Mouse (Mus musculus): ENCODE results near the gene Zfp740. TPM values are rescaled to one million over a fixed set of nuclear protein-coding genes. Genes with fewer than 3 reads are reported as not detected.

Zfp740 gene
- polyA plus RNA-seq (2015; fragmentation: Illumina TruSeq; extraction: RNeasy Lipid Tissue Mini Kit (QIAGEN cat#74804); ENCODE audit: insufficient read depth, low read depth, low replicate concordance), result 19.2 TPM

DNA sequence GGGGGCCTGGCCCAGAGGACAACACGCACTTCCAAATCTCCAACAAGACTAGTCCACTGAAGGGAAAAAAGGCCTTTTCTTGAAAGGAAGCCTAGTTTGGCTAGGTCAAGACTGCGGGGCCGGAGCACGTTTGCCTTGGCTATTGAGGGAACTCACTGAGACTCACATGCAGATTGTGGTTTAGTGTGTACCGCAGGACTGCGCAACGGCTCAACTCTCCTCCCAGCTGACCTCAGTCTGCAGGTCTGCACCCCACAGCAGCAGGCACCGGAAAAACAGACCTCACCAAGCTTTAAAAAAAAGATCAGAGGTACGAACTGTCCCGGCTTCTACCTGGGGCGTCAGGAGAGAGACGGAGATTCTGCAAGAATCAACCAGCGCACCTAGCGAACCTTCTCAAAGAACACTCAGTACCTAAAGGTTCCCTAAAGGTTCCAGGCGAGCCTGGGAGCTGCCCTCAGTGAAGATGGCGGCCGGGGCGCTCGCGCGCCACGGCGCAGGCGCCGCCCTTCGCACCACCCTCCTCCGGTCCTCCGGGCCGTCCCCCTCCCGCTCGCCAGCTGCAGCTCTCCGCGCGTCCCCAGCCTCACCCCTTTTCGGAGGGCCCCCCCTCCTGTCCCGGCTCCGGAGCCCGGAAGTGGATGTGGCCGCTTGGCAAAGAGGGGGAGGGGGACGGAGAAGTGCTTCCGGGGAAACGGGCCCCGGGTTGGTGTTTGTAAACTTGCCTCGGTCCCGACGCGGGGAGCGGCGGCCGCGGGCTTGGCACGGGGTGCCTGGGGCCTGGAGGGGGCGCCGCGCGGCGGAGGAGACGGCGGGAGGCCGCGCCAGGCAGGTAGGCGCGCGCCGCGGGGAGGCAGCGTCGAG, at the start of gene Zfp740:
Gene Zfp740 (plus strand): TSS at position 279 of the 864 bp plus-strand sequence.

GRCm38 (mm10) chr15:102204674-102205505, 1.8 kb downstream of the Zfp740 start, which contains the start of gene Csad:
Csad (minus strand) TSS chr15:102204724.

DNA sequence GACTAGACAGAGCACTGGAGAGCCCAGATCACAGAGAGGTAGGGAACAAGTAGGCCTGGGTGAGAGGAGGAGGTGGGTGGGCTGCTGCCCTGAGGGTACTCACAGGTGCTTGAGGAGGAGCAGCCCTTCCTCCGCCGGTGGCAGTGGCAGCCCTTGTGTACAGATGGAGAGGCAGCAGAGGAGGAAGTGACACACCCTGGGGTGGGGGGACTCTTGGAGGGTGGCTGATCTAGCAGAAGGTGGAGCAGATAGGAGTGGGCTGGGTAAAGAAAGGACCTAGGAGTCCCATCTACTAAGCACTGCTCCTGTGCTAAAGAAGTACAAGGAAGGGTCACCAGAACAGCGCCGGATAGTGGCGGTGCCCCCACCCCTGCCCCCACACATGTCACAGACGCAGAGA, 28.7 kb downstream of the Zfp740 start, which contains the start of gene Itgb7:
Gene Itgb7 (minus strand): TSS at position 197 of the 400 bp plus-strand sequence.

DNA sequence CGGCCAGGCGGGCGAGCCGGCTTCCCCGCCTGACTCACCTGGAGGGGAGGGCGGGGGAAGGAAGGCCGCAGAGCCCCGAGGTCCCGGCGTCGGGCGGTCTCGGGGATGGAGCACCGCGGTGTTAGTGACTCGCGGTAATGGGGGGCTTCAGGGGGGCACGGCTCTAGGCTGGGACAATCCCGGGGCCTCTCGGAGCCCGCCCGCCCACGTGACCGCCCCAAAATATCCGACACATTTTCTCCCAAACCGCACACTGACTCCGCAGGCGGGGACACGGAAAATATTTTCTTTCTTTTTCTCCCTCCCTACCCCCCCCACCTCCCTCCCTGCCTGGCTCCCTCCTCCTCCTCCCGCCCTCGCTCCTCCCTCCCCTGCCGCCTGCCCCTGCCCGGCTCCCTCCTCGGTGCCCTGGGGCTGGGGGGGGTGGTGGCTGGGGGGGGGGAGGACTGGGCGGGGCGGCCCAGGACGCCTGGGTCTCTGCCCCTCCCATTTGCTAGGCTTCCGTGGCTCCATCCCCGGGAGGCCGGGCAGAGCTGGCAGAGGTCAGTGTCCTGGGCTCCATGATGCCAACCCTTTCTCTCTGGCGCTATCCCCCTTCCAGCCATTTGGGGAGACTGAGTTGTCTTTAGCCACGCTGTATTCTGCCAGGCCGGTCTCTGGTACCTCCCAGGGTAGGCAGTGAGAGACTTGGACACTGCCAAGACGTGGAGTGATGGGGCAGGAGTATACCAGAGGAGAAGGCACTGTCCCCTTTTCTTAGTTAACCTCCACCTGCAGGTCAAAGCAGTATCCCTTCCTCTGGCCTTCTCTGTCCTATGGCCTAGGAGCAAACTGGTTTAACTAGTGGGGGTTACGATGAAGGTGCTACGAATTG, 54.4 kb downstream of the Zfp740 start, which contains the start of gene Rarg:
Gene Rarg (minus strand): TSS at position 316 of the 874 bp plus-strand sequence.

Other genes with a start within 250 kb of the Zfp740 start
- not detected for gene Krt78, start 249.0 kb upstream of the Zfp740 start, polyA plus RNA-seq (2015; fragmentation: Illumina TruSeq; extraction: RNeasy Lipid Tissue Mini Kit (QIAGEN cat#74804); ENCODE audit: insufficient read depth, low read depth, low replicate concordance)
- gene Krt8, start 198.8 kb upstream of the Zfp740 start, polyA plus RNA-seq (2015; fragmentation: Illumina TruSeq; extraction: RNeasy Lipid Tissue Mini Kit (QIAGEN cat#74804); ENCODE audit: insufficient read depth, low read depth, low replicate concordance), result 48.8 TPM
- gene Krt18, start 175.1 kb upstream of the Zfp740 start, polyA plus RNA-seq (2015; fragmentation: Illumina TruSeq; extraction: RNeasy Lipid Tissue Mini Kit (QIAGEN cat#74804); ENCODE audit: insufficient read depth, low read depth, low replicate concordance), result 66.9 TPM
- gene Eif4b, start 129.5 kb upstream of the Zfp740 start, polyA plus RNA-seq (2015; fragmentation: Illumina TruSeq; extraction: RNeasy Lipid Tissue Mini Kit (QIAGEN cat#74804); ENCODE audit: insufficient read depth, low read depth, low replicate concordance), result 35.5 TPM
- 62.5 TPM for gene Tns2, start 102.8 kb upstream of the Zfp740 start, polyA plus RNA-seq (2015; fragmentation: Illumina TruSeq; extraction: RNeasy Lipid Tissue Mini Kit (QIAGEN cat#74804); ENCODE audit: insufficient read depth, low read depth, low replicate concordance)
- 11.0 TPM for gene Spryd3, start 67.0 kb upstream of the Zfp740 start, polyA plus RNA-seq (2015; fragmentation: Illumina TruSeq; extraction: RNeasy Lipid Tissue Mini Kit (QIAGEN cat#74804); ENCODE audit: insufficient read depth, low read depth, low replicate concordance)
- gene Igfbp6, start 58.9 kb upstream of the Zfp740 start, polyA plus RNA-seq (2015; fragmentation: Illumina TruSeq; extraction: RNeasy Lipid Tissue Mini Kit (QIAGEN cat#74804); ENCODE audit: insufficient read depth, low read depth, low replicate concordance), result 136 TPM
- gene Soat2, start 52.7 kb upstream of the Zfp740 start, polyA plus RNA-seq (2015; fragmentation: Illumina TruSeq; extraction: RNeasy Lipid Tissue Mini Kit (QIAGEN cat#74804); ENCODE audit: insufficient read depth, low read depth, low replicate concordance), result 0.98 TPM
- 14.2 TPM for gene Csad, start 1.5 kb downstream of the Zfp740 start, polyA plus RNA-seq (2015; fragmentation: Illumina TruSeq; extraction: RNeasy Lipid Tissue Mini Kit (QIAGEN cat#74804); ENCODE audit: insufficient read depth, low read depth, low replicate concordance)
- 2.8 TPM for gene Itgb7, start 28.7 kb downstream of the Zfp740 start, polyA plus RNA-seq (2015; fragmentation: Illumina TruSeq; extraction: RNeasy Lipid Tissue Mini Kit (QIAGEN cat#74804); ENCODE audit: insufficient read depth, low read depth, low replicate concordance)
- gene Rarg, start 54.3 kb downstream of the Zfp740 start, polyA plus RNA-seq (2015; fragmentation: Illumina TruSeq; extraction: RNeasy Lipid Tissue Mini Kit (QIAGEN cat#74804); ENCODE audit: insufficient read depth, low read depth, low replicate concordance), result 13.8 TPM
- gene Gm9918, start 67.3 kb downstream of the Zfp740 start, polyA plus RNA-seq (2015; fragmentation: Illumina TruSeq; extraction: RNeasy Lipid Tissue Mini Kit (QIAGEN cat#74804); ENCODE audit: insufficient read depth, low read depth, low replicate concordance), result not detected
- gene Mfsd5, start 76.2 kb downstream of the Zfp740 start, polyA plus RNA-seq (2015; fragmentation: Illumina TruSeq; extraction: RNeasy Lipid Tissue Mini Kit (QIAGEN cat#74804); ENCODE audit: insufficient read depth, low read depth, low replicate concordance), result 8.9 TPM
- gene Espl1, start 93.0 kb downstream of the Zfp740 start, polyA plus RNA-seq (2015; fragmentation: Illumina TruSeq; extraction: RNeasy Lipid Tissue Mini Kit (QIAGEN cat#74804); ENCODE audit: insufficient read depth, low read depth, low replicate concordance), result 1.5 TPM
- 82.8 TPM for gene Pfdn5, start 122.9 kb downstream of the Zfp740 start, polyA plus RNA-seq (2015; fragmentation: Illumina TruSeq; extraction: RNeasy Lipid Tissue Mini Kit (QIAGEN cat#74804); ENCODE audit: insufficient read depth, low read depth, low replicate concordance)
- gene Myg1, start 128.5 kb downstream of the Zfp740 start, polyA plus RNA-seq (2015; fragmentation: Illumina TruSeq; extraction: RNeasy Lipid Tissue Mini Kit (QIAGEN cat#74804); ENCODE audit: insufficient read depth, low read depth, low replicate concordance), result 24.2 TPM
- 18.0 TPM for gene Aaas, start 147.5 kb downstream of the Zfp740 start, polyA plus RNA-seq (2015; fragmentation: Illumina TruSeq; extraction: RNeasy Lipid Tissue Mini Kit (QIAGEN cat#74804); ENCODE audit: insufficient read depth, low read depth, low replicate concordance)
- 0.26 TPM for gene Sp7, start 163.9 kb downstream of the Zfp740 start, polyA plus RNA-seq (2015; fragmentation: Illumina TruSeq; extraction: RNeasy Lipid Tissue Mini Kit (QIAGEN cat#74804); ENCODE audit: insufficient read depth, low read depth, low replicate concordance)
- gene Sp1, start 202.9 kb downstream of the Zfp740 start, polyA plus RNA-seq (2015; fragmentation: Illumina TruSeq; extraction: RNeasy Lipid Tissue Mini Kit (QIAGEN cat#74804); ENCODE audit: insufficient read depth, low read depth, low replicate concordance), result 6.9 TPM
- 1.3 TPM for gene Amhr2, start 242.1 kb downstream of the Zfp740 start, polyA plus RNA-seq (2015; fragmentation: Illumina TruSeq; extraction: RNeasy Lipid Tissue Mini Kit (QIAGEN cat#74804); ENCODE audit: insufficient read depth, low read depth, low replicate concordance)

Measured in pancreas, adult 10 weeks (tissue).